Mouse (Mus musculus) neural tube, embryonic 11.5 days (tissue): ENCODE data around the gene Med18. TPM values are rescaled to one million over a fixed set of nuclear protein-coding genes. Genes with fewer than 3 reads are reported as not detected.

Experiments used
- ATAC-seq: fragments of 200-750 bp; cut with Nextera tagmentation; 2 replicates; pipeline ENCODE4 v1.8.0; 2017; ENCODE audit warnings: moderate number of reproducible peaks, mild to moderate bottlenecking, moderate TSS enrichment, moderate library complexity; ENCODE audit not compliant: insufficient read depth, low FRiP score, low TSS enrichment
- DNase-seq: peaks from one replicate; pipeline ENCODE4 v3.0.0-alpha.2; 2015; ENCODE audit warnings: low spot score
- H3K27ac ChIP-seq: fragments of 300-500 bp; sonication (generic); 2 replicates; pipeline ENCODE4 v1.5.1; 2014; ENCODE audit warnings: low read depth, mild to moderate bottlenecking, low read length
- H3K27me3 ChIP-seq: fragments of 300-500 bp; sonication (generic); 2 replicates; pipeline ENCODE4 v1.6.1; 2014; ENCODE audit warnings: mild to moderate bottlenecking, low read length, mixed read lengths; ENCODE audit not compliant: control insufficient read depth, insufficient read depth
- H3K36me3 ChIP-seq: fragments of 300-500 bp; sonication (generic); 2 replicates; pipeline ENCODE4 v1.6.1; 2014; ENCODE audit warnings: mild to moderate bottlenecking, low read length, moderate library complexity, mixed read lengths; ENCODE audit not compliant: control insufficient read depth, insufficient read depth
- H3K4me1 ChIP-seq: fragments of 300-500 bp; sonication (generic); 2 replicates; pipeline ENCODE4 v1.6.1; 2014; ENCODE audit warnings: low read length, mixed read lengths; ENCODE audit not compliant: control insufficient read depth, insufficient read depth
- H3K4me2 ChIP-seq: fragments of 300-500 bp; sonication (generic); 2 replicates; pipeline ENCODE4 v1.6.1; 2014; ENCODE audit warnings: low read depth, mild to moderate bottlenecking, moderate library complexity
- H3K4me3 ChIP-seq: fragments of 300-500 bp; sonication (generic); 2 replicates; pipeline ENCODE4 v1.5.1; 2014; ENCODE audit warnings: low read depth, low read length
- H3K9ac ChIP-seq: fragments of 300-500 bp; sonication (generic); 2 replicates; pipeline ENCODE4 v1.6.1; 2014; ENCODE audit warnings: mild to moderate bottlenecking, low read length
- H3K9me3 ChIP-seq: fragments of 300-500 bp; sonication (generic); 2 replicates; pipeline ENCODE4 v1.6.1; 2016; ENCODE audit warnings: low read length; ENCODE audit not compliant: control insufficient read depth
- WGBS: fragments of 180-500 bp; shearing (Covaris S2); extraction: QIAGEN DNeasy Blood & Tissue Kit; methylation state at CpG from one replicate; pipeline ENCODE4 v1.1.7; 2014; 5-methylcytosine and 5-hydroxymethylcytosine counted together
- polyA plus RNA-seq: library from polyadenylated mRNA; unstranded; fragments of >200 nt; fragmentation: Nextera tagmentation; extraction: Ambion mirVana; gene quantifications from 2 replicates; pipeline ENCODE4 v1.2.1, GENCODE M21; 2014

The Med18 gene
- polyA plus RNA-seq, 1 experiment from 2014 or later, result 15.7 TPM

- Histone ChIP-seq H3K27me3 (no peaks in the 10 kb centered on the region), H3K4me3 (no peak overlapping the region), H3K27ac (no peak overlapping the region), H3K4me2 (no peak overlapping the region), H3K36me3 (no peaks in the 10 kb centered on the region), H3K9me3 (no peaks in the 10 kb centered on the region), H3K4me1 (no peaks in the 10 kb centered on the region), H3K9ac (no peak overlapping the region)
- DNase-seq, result no peak
- WGBS, result 20% methylated on average over 3 of the region's 3 CpGs
- no peak for ATAC-seq
Measured at GRCm38 (mm10) chr4:132469873-132470272, 6.2 kb upstream of the Med18 start.

GRCm38 (mm10) chr4:132464255-132464613 is 513 bp upstream of the Med18 start:
- Histone ChIP-seq H3K4me2 (peak overlapping the region; percentile 81), H3K9me3 (no peaks in the 10 kb centered on the region), H3K4me1 (peaks cover 10% of the 10 kb centered on the region), H3K27me3 (no peaks in the 10 kb centered on the region), H3K27ac (no peak overlapping the region), H3K36me3 (peaks cover 7% of the 10 kb centered on the region), H3K9ac (peak overlapping the region; percentile 85; the same call in 1 of the 2 replicates), H3K4me3 (peak overlapping the region; percentile 87)
- DNase-seq (no peak), ATAC-seq (no peak; the same call in 1 of the 2 replicates)
- 3% methylated on average over 5 of the region's 5 CpGs for whole genome bisulfite sequencing

GRCm38 (mm10) chr4:132462836-132463235 is 885 bp downstream of the Med18 start:
- Histone ChIP-seq H3K27ac (no peak overlapping the region), H3K4me2 (peak overlapping the region; percentile 81), H3K4me1 (peaks cover 10% of the 10 kb centered on the region), H3K9ac (peak overlapping the region; percentile 85), H3K9me3 (no peaks in the 10 kb centered on the region), H3K36me3 (peaks cover 8% of the 10 kb centered on the region), H3K4me3 (peak overlapping the region; percentile 87), H3K27me3 (no peaks in the 10 kb centered on the region)
- 13% methylated on average over 11 of the region's 11 CpGs for WGBS
- DNase-seq (no peak), ATAC-seq (no peak)

- ATAC-seq (no peak), DNase-seq (no peak)
- H3K9ac ChIP-seq, result no peak overlapping the region
- no peaks in the 10 kb centered on the region for H3K9me3 ChIP-seq
- H3K36me3 ChIP-seq, result peaks cover 8% of the 10 kb centered on the region
- peaks cover 10% of the 10 kb centered on the region for H3K4me1 ChIP-seq
- no peaks in the 10 kb centered on the region for H3K27me3 ChIP-seq
- 91% methylated on average over 8 of the region's 8 CpGs for WGBS
- no peak overlapping the region for H3K4me3 ChIP-seq
- no peak overlapping the region for H3K4me2 ChIP-seq
- no peak overlapping the region for H3K27ac ChIP-seq
Measured at GRCm38 (mm10) chr4:132460225-132460624, 3.5 kb downstream of the Med18 start.

- no peak overlapping the region for H3K4me2 ChIP-seq
- no peaks in the 10 kb centered on the region for H3K27me3 ChIP-seq
- WGBS, result 95% methylated on average over 6 of the region's 6 CpGs
- H3K27ac ChIP-seq, result no peak overlapping the region
- no peak overlapping the region for H3K4me3 ChIP-seq
- H3K9me3 ChIP-seq, result no peaks in the 10 kb centered on the region
- H3K4me1 ChIP-seq, result no peaks in the 10 kb centered on the region
- no peak for ATAC-seq
- H3K36me3 ChIP-seq, result peaks cover 8% of the 10 kb centered on the region
- DNase-seq, result no peak
- no peak overlapping the region for H3K9ac ChIP-seq
Measured at GRCm38 (mm10) chr4:132455561-132455960, 8.2 kb downstream of the Med18 start.

- no peak for ATAC-seq
- H3K4me3 ChIP-seq, result no peak overlapping the region
- 85% methylated on average over 3 of the region's 3 CpGs for WGBS
Measured at GRCm38 (mm10) chr4:132455146-132455545, 8.6 kb downstream of the Med18 start.

DNA sequence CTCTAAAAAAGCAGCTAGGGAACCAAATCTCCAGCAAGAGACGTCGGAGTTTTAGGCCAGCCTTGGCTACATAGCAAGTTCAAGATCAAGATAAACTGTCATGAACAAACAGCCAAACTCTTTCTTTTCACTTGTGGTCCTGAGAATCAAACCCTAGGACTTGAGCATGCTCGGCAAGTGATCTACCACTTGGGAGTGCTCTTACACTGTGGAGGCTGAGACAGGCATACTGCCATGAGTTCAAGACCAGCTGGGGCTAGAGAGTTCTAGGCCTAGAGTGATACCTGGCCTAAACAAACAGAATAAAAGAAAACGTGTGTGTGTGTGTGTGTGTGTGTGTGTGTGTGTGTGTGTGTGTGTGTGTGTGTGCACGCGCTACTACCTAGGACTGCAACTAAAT is 9.5 kb downstream of the Med18 start:
- Histone ChIP-seq H3K27ac (no peak overlapping the region), H3K4me3 (no peak overlapping the region), H3K9me3 (no peaks in the 10 kb centered on the region), H3K4me1 (no peaks in the 10 kb centered on the region), H3K4me2 (no peak overlapping the region), H3K36me3 (peaks cover 2% of the 10 kb centered on the region; the same call in 1 of the 2 replicates), H3K27me3 (no peaks in the 10 kb centered on the region), H3K9ac (no peak overlapping the region)
- ATAC-seq, result no peak
- WGBS, result 79% methylated on average over 6 of the region's 6 CpGs
- no peak for DNase-seq

More at GRCm38 (mm10) chr4:132455146-132455545, 8.6 kb downstream of the Med18 start:
- Histone ChIP-seq H3K36me3 (peaks cover 8% of the 10 kb centered on the region), H3K4me1 (no peaks in the 10 kb centered on the region), H3K27ac (no peak overlapping the region), H3K9me3 (no peaks in the 10 kb centered on the region), H3K4me2 (no peak overlapping the region), H3K27me3 (no peaks in the 10 kb centered on the region), H3K9ac (no peak overlapping the region)
- DNase-seq, result no peak

- Histone ChIP-seq H3K27ac (no peak overlapping the region), H3K4me3 (no peak overlapping the region), H3K4me2 (no peak overlapping the region), H3K36me3 (no peaks in the 10 kb centered on the region), H3K27me3 (no peaks in the 10 kb centered on the region), H3K9me3 (no peaks in the 10 kb centered on the region), H3K9ac (no peak overlapping the region), H3K4me1 (no peaks in the 10 kb centered on the region)
- 91% methylated on average over 3 of the region's 3 CpGs for WGBS
- DNase-seq (no peak), ATAC-seq (no peak)
Measured at GRCm38 (mm10) chr4:132449778-132450177, 13.9 kb downstream of the Med18 start.

DNA sequence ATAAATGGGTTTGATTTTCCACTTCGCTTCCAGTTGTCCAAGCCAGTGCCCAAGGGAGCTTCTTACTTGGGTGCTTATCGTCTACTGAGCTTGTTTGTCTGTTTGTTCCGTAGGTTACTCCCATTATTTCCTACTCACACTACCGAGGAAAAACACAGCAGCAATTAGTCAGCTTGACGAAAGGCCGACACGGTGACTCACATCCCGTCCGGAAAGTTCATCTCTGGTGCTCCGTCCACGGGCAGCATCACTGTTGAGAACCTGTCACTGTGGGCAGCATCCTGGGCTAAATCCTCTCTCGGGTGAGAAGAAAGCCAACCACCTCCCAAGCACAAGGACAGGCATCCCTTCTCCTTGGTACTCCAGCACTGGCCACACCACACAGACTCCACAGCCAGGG is 17.6 kb downstream of the Med18 start:
- DNase-seq, result no peak
- Histone ChIP-seq H3K36me3 (no peaks in the 10 kb centered on the region), H3K9ac (no peak overlapping the region), H3K4me3 (no peak overlapping the region), H3K4me2 (no peak overlapping the region), H3K27me3 (no peaks in the 10 kb centered on the region), H3K9me3 (no peaks in the 10 kb centered on the region), H3K27ac (no peak overlapping the region), H3K4me1 (no peaks in the 10 kb centered on the region)
- no peak for ATAC-seq
- 84% methylated on average over 12 of the region's 12 CpGs for WGBS
